Mouse (Mus musculus) neutrophil, adult 83 days (primary cell): ENCODE results near the gene Ugt2b38. TPM values are rescaled to one million over a fixed set of nuclear protein-coding genes. Genes with fewer than 3 reads are reported as not detected.

Experiments
- total RNA-seq, 2 experiments: library from RNA; stranded (reverse); gene quantifications; one replicate each; pipeline ENCODE4 v1.2.4; 2023

The Ugt2b38 gene
- not detected for total RNA-seq

DNA sequence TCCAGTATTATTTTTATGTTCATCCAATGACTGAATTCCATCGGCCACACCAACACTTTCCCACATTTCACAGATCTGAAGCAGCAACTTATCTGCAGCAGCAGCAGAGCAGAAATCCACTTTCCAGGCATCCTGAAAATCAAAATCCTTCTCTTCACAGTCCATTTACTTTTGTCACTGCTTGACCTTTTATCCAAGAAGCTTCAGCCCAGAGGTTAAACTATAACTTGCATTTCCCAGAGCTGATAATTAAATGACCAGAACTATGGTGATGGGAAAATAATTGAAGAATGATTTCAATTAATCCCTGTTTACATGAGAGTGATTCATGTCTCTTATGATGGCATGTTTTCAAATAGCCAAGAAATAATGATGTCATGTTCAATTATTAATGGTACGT, at the start of gene Ugt2b38:
Gene Ugt2b38 (minus strand): TSS at position 163 of the 400 bp plus-strand sequence.

Other genes with a start within 250 kb of the Ugt2b38 start
- gene Ugt2b37, start 169.4 kb downstream of the Ugt2b38 start, total RNA-seq, result not detected
- gene Ugt2a3, start 87.0 kb downstream of the Ugt2b38 start, total RNA-seq, result not detected
- not detected for gene Ugt2a2, start 58.1 kb upstream of the Ugt2b38 start, total RNA-seq
- gene Gm43638, start 62.6 kb upstream of the Ugt2b38 start, total RNA-seq, result not detected
- not detected for gene Ugt2a1, start 66.7 kb upstream of the Ugt2b38 start, total RNA-seq
- gene Sult1b1, start 114.0 kb upstream of the Ugt2b38 start, total RNA-seq, result not detected
- not detected for gene Sult1d1, start 144.8 kb upstream of the Ugt2b38 start, total RNA-seq
- gene Sult1e1, start 167.4 kb upstream of the Ugt2b38 start, total RNA-seq, result not detected
- not detected for gene Csn1s1, start 242.0 kb upstream of the Ugt2b38 start, total RNA-seq